Mouse (Mus musculus) forebrain, embryonic 10.5 days (tissue): ENCODE results near the gene Znrf3. TPM values are rescaled to one million over a fixed set of nuclear protein-coding genes. Genes with fewer than 3 reads are reported as not detected.

Experiments used
- DNase-seq: peaks from one replicate; pipeline ENCODE4 v3.0.0-alpha.2; 2017; ENCODE audit warnings: low spot score; ENCODE audit errors: extremely low spot score
- H3K27ac ChIP-seq: fragments of 300-500 bp; sonication (generic); 2 replicates; pipeline ENCODE4 v1.5.1; 2016; ENCODE audit warnings: mild to moderate bottlenecking
- H3K27me3 ChIP-seq: fragments of 300-500 bp; sonication (generic); 2 replicates; pipeline ENCODE4 v1.6.1; 2016; ENCODE audit warnings: mild to moderate bottlenecking; ENCODE audit not compliant: poor library complexity, severe bottlenecking
- H3K36me3 ChIP-seq: fragments of 300-500 bp; sonication (generic); replicated peaks from 2 replicates; pipeline ENCODE4 v1.6.1; 2016; ENCODE audit warnings: mild to moderate bottlenecking, moderate library complexity
- H3K4me1 ChIP-seq: fragments of 300-500 bp; sonication (generic); 2 replicates; pipeline ENCODE4 v1.6.1; 2016
- H3K4me3 ChIP-seq: fragments of 300-500 bp; sonication (generic); 2 replicates; pipeline ENCODE4 v1.5.1; 2016; ENCODE audit warnings: mild to moderate bottlenecking, moderate library complexity
- H3K9me3 ChIP-seq: fragments of 300-500 bp; sonication (generic); 2 replicates; pipeline ENCODE4 v1.6.1; 2016; ENCODE audit warnings: mild to moderate bottlenecking, moderate library complexity
- WGBS: fragments of 180-500 bp; shearing (Covaris S2); methylation state at CpG from one replicate; pipeline ENCODE4 v1.1.7; 2016; 5-methylcytosine and 5-hydroxymethylcytosine counted together
- polyA plus RNA-seq: library from polyadenylated mRNA; unstranded; fragments of >200 nt; fragmentation: Nextera tagmentation; extraction: Ambion mirVana; gene quantifications from 2 replicates; pipeline ENCODE4 v1.2.1, GENCODE M21; 2016

Znrf3 gene
- polyA plus RNA-seq, 1 experiment from 2014 or later: 11.9 TPM

DNA sequence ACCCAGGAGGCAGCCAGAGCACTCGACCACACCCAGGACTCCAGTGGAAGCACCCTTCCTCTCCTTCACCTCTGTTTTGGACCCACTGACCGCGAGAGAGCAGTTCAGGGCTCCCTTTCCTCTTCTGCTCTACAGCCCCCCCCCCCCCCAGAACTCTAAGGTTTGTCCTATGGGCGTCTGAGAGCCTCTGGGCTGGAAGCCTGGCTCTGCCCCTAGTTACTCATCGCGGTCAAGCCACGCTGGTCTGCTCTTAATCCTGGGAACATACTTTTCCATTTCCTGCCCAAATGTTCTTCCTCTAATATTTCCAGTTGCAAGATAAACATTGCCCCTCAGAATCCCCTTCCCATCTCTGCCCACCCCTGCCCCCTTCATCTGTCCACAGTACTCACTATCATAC, 199.2 kb downstream of the Znrf3 start:
- peaks cover 47% of the 10 kb centered on the region for H3K4me1 ChIP-seq
- H3K4me3 ChIP-seq: no peak overlapping the region
- H3K9me3 ChIP-seq: no peaks in the 10 kb centered on the region
- DNase-seq: no peak
- peaks cover 20% of the 10 kb centered on the region for H3K36me3 ChIP-seq
- H3K27ac ChIP-seq: peak overlapping the region; percentile 69; the same call in 1 of the 2 replicates
- H3K27me3 ChIP-seq: no peaks in the 10 kb centered on the region
- WGBS: 88% methylated on average over 7 of the region's 7 CpGs

DNA sequence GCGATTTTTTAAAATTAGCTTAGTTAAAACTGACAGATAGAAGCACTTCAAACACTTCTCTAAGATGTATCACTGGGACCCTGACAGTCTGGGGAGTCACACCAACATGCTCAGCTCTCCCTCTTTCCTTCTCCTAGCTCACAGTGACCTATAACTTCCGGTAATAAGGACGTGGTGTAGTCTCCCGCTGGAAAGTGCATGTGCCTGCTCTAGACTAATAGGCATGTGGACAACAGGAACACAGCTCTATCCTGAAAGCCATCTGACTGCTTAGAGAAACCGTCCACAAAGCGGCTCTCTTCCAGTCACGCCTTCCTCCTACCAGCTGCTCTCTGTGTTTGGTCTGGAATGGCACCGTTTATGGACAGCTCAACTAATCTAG, 199.9 kb downstream of the Znrf3 start:
- H3K4me3 ChIP-seq: no peak overlapping the region
- 71% methylated on average over 8 of the region's 8 CpGs for WGBS
- no peaks in the 10 kb centered on the region for H3K27me3 ChIP-seq
- peak overlapping the region; percentile 69 for H3K27ac ChIP-seq
- H3K36me3 ChIP-seq: peaks cover 20% of the 10 kb centered on the region
- H3K9me3 ChIP-seq: no peaks in the 10 kb centered on the region
- no peak for DNase-seq
- H3K4me1 ChIP-seq: peaks cover 54% of the 10 kb centered on the region

DNA sequence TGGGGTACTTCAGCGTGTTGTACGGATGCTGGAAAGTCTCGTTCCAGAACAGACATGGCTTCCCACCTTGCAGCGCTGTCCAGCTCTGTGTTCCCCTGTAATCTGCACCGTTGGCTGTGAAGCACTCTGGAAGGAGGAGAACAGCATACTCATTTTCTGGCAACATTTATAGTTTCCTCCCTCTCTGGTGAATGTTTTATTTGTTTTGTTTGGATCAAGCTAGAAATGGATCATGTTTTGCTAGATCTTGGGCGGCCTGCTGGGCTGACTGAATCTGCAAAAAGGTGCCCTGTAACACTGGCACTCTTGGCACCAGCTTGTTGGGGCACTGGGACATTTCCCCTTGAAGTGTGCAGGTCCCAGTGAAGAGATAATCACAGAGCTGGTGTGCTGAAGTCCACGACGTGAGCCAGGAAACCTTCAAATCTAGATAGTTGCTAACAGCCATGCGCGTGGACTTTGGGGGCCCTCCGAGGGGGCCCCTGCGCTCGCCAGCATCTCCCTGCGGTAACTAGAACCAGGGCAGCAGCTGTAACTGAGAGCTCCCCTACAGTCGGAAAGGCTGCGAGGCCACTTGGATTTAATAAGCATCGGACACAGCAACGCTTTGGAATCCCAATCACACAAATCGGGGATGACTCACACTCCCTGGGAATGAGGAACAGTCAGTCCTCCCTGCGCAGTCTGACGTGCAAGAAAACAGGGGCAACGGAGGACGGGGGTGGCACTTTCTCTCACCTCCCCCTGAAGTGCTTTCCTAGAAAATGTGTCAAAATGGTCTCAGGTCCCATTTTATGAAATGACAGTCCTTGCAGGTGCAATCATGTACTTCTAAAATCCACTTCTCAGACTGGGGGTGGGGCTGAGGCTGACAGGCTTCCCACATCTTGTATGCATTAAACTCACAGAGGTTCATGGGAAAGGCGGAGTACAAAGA, 200.6 kb downstream of the Znrf3 start:
- Histone ChIP-seq H3K27ac (peak overlapping the region; percentile 69), H3K4me3 (peak overlapping the region; percentile 9; the same call in 1 of the 2 replicates), H3K4me1 (peaks cover 59% of the 10 kb centered on the region), H3K27me3 (no peaks in the 10 kb centered on the region), H3K36me3 (peaks cover 20% of the 10 kb centered on the region), H3K9me3 (no peaks in the 10 kb centered on the region)
- WGBS: 74% methylated on average over 24 of the region's 24 CpGs
- no peak for DNase-seq

DNA sequence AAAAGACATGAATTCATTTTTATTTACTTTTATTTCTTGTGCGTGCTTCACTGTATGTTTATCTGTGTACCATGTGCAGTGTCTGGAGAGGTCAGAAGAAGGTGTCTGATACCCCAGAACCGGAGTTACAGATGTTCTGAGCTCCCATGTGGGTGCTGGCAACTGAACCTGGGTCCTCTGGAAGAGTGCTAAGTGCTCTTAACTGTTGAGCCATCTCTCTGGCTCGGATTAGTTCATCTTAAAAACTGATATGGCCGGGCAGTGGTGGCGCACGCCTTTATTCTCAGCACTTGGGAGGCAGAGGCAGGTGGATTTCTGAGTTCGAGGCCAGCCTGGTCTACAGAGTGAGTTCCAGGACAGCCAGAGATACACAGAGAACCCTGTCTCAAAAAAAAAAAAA, 201.4 kb downstream of the Znrf3 start:
- no peak overlapping the region for H3K4me3 ChIP-seq
- no peak for DNase-seq
- no peaks in the 10 kb centered on the region for H3K27me3 ChIP-seq
- peaks cover 21% of the 10 kb centered on the region for H3K36me3 ChIP-seq
- no peaks in the 10 kb centered on the region for H3K9me3 ChIP-seq
- peaks cover 58% of the 10 kb centered on the region for H3K4me1 ChIP-seq
- 96% methylated on average over 7 of the region's 7 CpGs for WGBS
- no peak overlapping the region for H3K27ac ChIP-seq

DNA sequence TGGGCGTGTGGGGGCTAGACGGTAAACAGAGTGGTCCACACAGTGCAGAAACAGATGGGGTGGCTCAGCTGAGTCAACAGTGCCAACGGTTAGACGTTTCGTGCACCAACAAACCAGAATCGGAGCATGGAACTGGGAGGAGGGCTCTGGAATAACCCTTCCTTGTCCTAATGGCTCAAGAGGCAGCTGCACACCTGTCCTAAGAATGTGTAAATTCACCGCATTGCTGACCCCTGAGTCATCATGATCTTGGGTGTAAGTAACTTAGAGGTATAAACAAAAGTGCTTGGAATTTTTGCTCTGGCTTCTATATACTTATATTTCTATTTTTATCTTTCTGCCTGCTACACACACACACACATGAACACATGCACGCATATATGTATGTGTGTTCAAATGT, 202.5 kb downstream of the Znrf3 start:
- H3K9me3 ChIP-seq: no peaks in the 10 kb centered on the region
- no peaks in the 10 kb centered on the region for H3K27me3 ChIP-seq
- H3K4me3 ChIP-seq: no peak overlapping the region
- peaks cover 32% of the 10 kb centered on the region for H3K36me3 ChIP-seq
- peaks cover 50% of the 10 kb centered on the region for H3K4me1 ChIP-seq
- no peak for DNase-seq
- H3K27ac ChIP-seq: no peak overlapping the region
- 93% methylated on average over 8 of the region's 8 CpGs for WGBS

DNA sequence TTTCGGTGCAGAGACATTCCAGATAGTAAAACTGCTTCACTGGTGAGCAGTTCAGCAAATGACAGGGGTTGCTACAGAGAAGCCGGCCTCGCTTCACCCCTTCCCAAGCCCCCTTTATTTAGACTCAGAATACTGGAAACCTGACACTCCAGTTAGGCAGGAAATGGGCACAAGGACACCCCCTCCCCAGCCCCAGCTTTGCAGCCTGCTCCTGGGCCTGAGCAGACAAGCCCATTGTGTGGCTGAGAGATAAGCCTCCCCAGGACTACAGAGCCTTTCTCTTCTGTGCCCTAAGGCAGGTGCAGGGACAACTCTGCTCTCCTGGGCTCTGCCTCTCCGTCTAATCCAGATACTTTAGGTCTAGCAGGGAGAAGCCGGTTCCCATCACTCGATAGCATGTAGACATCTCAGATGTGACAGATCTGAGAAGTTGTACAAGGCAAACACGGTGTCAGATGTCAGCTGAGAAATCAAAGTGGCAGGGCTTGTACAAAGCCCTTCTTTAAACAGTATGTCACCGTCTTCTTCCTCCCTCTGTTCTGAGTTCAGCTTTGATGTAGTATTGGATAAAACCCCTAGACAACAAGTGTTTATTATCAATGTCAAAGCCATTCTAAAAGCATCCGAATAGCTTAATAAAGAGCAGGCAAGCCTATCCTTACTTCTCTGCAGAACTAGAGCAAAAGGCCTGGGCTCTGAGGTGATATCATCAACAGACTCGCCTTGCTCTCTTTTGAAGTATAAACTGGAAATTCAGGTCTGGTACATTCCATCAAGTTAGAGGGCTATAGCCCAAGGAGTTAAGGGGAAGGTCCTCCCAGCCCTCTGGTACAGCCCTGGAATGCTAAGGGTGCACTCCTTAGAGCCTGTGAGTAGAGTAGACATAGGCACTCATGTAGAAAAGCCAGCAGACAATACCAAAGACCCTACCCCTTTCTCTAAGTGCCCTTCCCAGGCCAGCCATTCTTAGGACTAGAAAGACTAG, 204.6 kb downstream of the Znrf3 start:
- no peaks in the 10 kb centered on the region for H3K9me3 ChIP-seq
- DNase-seq: peak; percentile 49
- H3K4me1 ChIP-seq: peaks cover 58% of the 10 kb centered on the region
- peak overlapping the region; percentile 9; the same call in 1 of the 2 replicates for H3K4me3 ChIP-seq
- H3K27me3 ChIP-seq: no peaks in the 10 kb centered on the region
- 9% methylated on average over 10 of the region's 10 CpGs for WGBS
- H3K27ac ChIP-seq: peak overlapping the region; percentile 78
- H3K36me3 ChIP-seq: peaks cover 35% of the 10 kb centered on the region

Other genes with a start within 250 kb of the Znrf3 start
- gene Kremen1, start 183.3 kb downstream of the Znrf3 start, polyA plus RNA-seq: 11.4 TPM in 2 replicates
- gene Xbp1, start 75.8 kb upstream of the Znrf3 start, polyA plus RNA-seq: 93.9 and 99.6 TPM in 2 replicates
- gene Ccdc117, start 97.3 kb upstream of the Znrf3 start, polyA plus RNA-seq: 21.5 and 27.2 TPM in 2 replicates
- gene Ankrd36, start 124.8 kb upstream of the Znrf3 start, polyA plus RNA-seq: not detected in 2 replicates